Mouse (Mus musculus) CD4-positive naive resting alpha-beta T cell, adult 76 days (primary cell): ENCODE measurements around the gene Ybey. TPM values are rescaled to one million over a fixed set of nuclear protein-coding genes. Genes with fewer than 3 reads are reported as not detected.

Experiments
- total RNA-seq: library from RNA; stranded (reverse); gene quantifications from one replicate; pipeline ENCODE4 v1.2.4, GENCODE M21; 2023

Gene Ybey
- total RNA-seq: 1.4 TPM

DNA sequence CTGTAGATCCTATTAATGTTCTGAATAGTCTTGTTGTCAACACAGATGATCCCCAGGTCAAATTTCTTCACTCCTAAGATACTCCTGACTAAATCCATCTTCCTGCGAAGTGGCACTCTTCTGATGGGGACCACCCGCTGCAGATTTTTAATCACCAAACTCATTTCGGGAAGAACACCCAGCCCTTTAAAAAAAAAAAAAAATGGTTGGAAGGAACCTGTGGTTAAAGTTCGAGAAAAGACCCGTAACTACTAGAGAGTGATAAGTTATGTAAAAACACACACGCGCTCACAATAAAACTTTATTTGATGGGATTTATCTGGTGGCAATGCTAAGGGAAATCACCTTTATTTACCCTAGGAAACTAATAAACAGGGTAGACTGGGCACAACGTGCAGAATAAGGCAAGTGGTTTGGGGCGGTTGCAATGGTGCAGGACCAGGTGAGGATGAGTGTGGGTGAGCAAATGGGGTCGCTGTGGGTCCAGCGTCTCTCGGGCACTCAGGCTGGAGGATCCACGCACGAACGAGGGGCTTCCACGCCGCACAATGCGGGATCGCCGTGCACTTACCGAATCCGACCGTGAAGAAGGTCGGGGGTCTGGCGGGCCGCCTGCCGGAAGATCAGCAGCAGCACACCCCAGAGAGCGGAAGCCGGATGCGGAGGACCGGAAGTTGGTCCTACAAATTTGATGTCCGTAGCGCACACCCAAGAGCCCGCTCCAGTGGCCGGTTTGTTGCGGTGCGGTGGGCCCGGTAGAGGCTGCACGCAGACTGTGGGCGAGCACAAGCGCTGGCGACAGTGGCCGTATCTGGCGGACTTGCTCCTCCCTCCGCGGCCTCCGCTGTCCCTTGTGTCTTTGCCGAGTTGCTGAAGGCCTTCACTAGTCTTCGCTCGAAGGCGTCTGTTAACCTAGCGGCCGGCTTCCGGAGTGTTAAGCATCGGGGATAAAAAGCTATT is at the start of gene Ybey, which contains the start of gene Mcm3ap:
Ybey (minus strand) TSS at position 912 of the 960 bp plus-strand sequence.
Mcm3ap (plus strand) TSS at position 725 of the 960 bp plus-strand sequence.

DNA sequence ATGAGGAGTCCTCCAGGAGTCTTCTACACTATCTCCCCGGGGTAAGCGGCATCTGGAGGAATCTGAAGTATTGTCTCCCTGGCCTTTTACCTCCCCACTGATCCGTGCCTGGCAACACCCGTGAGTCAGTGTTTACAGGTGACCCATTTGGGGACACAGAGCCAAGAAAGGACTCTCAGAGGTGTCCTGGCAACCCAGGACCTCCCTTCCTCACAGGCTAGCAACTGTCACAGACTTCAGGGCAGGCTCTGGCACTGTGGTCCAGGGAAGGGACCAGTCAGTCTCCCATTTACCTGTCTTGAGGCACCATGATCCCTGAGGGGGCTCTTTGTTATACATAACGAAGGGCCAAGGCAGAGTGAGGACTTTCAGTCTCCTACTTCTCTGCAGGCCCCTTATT is 20.1 kb downstream of the Ybey start, which contains the start of gene 2610028H24Rik:
2610028H24Rik (plus strand) TSS at position 231 of the 400 bp plus-strand sequence.

DNA sequence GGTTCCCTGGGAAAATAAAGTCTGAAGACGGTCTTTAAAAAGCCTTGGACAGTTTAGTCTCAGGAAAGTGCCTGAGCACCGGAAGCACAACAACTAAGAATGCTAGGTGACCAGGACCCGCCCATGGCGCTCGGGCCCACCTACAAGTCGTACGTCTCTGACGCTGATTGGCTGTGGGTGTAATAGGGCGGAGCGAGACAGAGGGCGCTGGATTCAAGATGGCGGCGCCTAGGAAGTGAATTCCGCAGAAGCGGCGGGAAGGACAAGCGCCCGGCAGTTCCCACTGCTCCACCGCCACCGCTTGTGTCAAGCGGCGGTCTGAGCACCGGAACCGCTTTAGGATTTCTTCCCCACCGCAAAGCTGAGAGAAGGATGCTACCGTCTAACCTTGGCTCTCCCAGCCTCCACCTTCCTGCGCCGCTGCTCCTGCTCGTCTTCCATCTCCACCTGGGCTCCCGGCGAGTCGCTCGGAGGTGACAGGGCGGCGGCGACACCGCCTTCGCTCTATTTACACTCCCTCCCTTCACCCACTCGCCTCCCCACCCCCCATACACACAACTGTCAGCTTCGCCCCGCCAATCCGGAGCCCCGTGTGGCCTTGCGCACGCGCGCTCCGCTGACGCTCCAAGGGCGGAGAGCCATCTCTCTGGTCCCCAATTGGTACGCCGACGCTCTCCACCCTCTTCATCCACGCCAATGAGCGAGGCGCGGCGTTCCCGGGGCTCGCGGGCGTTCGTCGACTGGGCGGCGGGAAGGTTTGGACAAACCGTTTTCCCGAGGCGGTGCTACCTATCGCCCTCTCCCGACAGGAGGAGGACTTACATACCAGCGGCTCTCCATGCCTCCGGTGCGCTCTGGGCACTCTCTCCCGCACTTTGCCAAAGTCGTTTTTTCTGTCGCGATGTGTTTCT is 26.5 kb downstream of the Ybey start, which contains the start of gene Pcnt:
Pcnt (minus strand) TSS at position 609 of the 911 bp plus-strand sequence.

DNA sequence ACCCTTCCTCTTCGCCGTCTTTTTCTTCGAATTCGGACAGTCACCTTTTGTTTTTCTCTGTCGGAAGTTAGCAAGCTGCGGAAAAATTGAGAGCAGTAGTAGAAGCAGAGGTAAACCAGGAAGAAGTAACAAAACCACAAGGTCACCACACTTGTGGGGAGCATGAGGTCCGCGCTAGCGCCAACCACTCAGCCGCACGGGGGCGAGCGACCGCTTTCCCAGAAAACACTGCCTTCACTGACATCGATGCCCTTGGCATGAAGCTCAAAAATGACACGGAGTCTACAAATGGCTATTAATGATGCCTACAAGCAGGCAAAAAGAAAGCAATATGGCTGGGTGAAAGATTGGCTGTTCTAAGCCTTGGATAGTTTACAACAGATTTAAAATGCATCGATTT is 28.6 kb downstream of the Ybey start, which contains the start of gene AC141477.1:
AC141477.1 (minus strand) TSS at position 164 of the 400 bp plus-strand sequence.

Other genes starting within 250 kb of the Ybey start
- 9.1 TPM for gene Prmt2, start 231.2 kb downstream of the Ybey start, total RNA-seq
- gene S100b, start 215.3 kb downstream of the Ybey start, total RNA-seq: not detected
- 4.8 TPM for gene Dip2a, start 123.8 kb downstream of the Ybey start, total RNA-seq
- gene AC141477.1, start 28.7 kb downstream of the Ybey start, total RNA-seq: 33.7 TPM
- 71.0 TPM for gene Pcnt, start 26.3 kb downstream of the Ybey start, total RNA-seq
- not detected for gene 2610028H24Rik, start 20.0 kb downstream of the Ybey start, total RNA-seq
- gene Mcm3ap, start 187 bp downstream of the Ybey start, total RNA-seq: 81.0 TPM
- 21.3 TPM for gene Lss, start 62.5 kb upstream of the Ybey start, total RNA-seq
- gene Spatc1l, start 93.2 kb upstream of the Ybey start, total RNA-seq: 0.59 TPM
- gene Ftcd, start 106.5 kb upstream of the Ybey start, total RNA-seq: not detected
- 0.26 TPM for gene Col6a2, start 154.5 kb upstream of the Ybey start, total RNA-seq